Mouse (Mus musculus): ENCODE measurements at regions not wholly inside any gene's neighbourhood (a gene's known extent, or its start where the extent isn't known, plus 50 kb on each side); places are given as distances from the start of the nearest gene placed in this dataset.

DNA sequence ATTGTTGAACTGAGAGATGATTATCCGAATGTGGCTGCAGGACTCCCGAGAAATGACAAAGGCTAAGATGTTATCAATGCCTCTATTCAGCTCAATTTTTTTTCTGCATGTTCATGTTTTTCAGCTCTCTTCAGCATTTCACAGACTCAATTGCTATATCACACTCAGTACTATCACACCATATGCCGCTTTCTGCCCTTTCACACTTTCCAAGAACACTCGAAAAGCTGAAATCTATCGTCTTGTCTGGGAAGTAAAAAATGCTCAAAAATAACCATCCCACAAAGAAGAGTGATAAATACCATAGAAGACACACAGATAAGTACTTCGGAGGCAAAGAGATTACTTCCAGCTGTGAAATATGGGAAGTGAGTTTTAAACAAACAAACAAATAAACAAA is 6398.9 kb upstream of the Gm7489 start:
- ATAC-seq (replicated peaks; ENCODE audit: poor library complexity, severe bottlenecking) = no peak

DNA sequence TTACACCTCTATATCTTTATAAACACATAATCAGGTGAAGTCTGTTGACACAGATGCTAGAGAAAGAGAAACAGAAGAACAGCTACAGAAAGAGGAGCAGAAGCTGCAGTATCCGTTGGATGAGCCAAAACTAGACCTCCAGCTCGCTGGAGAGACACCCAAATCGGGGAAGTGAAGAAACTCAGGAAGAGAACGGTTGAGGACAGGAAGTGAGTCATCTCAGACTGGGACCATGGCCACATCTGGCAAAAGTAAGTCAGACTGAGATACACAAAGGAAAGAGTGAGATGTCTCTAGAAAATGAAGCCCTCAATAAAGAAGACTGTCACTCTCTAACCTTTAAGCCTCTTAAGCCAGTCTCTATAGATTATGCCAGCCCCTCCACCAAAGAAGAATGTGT is 6362.8 kb upstream of the Gm7489 start:
- ATAC-seq (replicated peaks; ENCODE audit: poor library complexity, severe bottlenecking) = peak; percentile 83

Measured in granulocyte monocyte progenitor cell, adult 5-6 weeks (primary cell).